Mouse (Mus musculus) intestine, embryonic 15.5 days (tissue): ENCODE data around the gene Tab1. TPM values are rescaled to one million over a fixed set of nuclear protein-coding genes. Genes with fewer than 3 reads are reported as not detected.
A peak's percentile ranks its signal among the peaks of the same experiment; 100 is the strongest.

Experiments used
- ATAC-seq: fragments of 200-750 bp; cut with Nextera tagmentation; 2 replicates; pipeline ENCODE4 v1.8.0; 2017; ENCODE audit warnings: moderate TSS enrichment, moderate library complexity
- H3K27ac ChIP-seq: fragments of 300-500 bp; sonication (generic); 2 replicates; pipeline ENCODE4 v1.5.1; 2015; ENCODE audit warnings: mild to moderate bottlenecking, inconsistent platforms
- H3K27me3 ChIP-seq: fragments of 300-500 bp; sonication (generic); replicated peaks from 2 replicates; pipeline ENCODE4 v1.6.1; 2015; ENCODE audit warnings: inconsistent platforms
- H3K36me3 ChIP-seq: fragments of 300-500 bp; sonication (generic); 2 replicates; pipeline ENCODE4 v1.6.1; 2015; ENCODE audit warnings: inconsistent platforms
- H3K4me1 ChIP-seq: fragments of 300-500 bp; sonication (generic); replicated peaks from 2 replicates; pipeline ENCODE4 v1.6.1; 2015; ENCODE audit warnings: inconsistent platforms
- H3K4me2 ChIP-seq: fragments of 300-500 bp; sonication (generic); replicated peaks from 2 replicates; pipeline ENCODE4 v1.6.1; 2015; ENCODE audit warnings: mild to moderate bottlenecking, inconsistent platforms
- H3K4me3 ChIP-seq: fragments of 300-500 bp; sonication (generic); replicated peaks from 2 replicates; pipeline ENCODE4 v1.5.1; 2015; ENCODE audit warnings: inconsistent platforms
- H3K9ac ChIP-seq: fragments of 300-500 bp; sonication (generic); 2 replicates; pipeline ENCODE4 v1.6.1; 2015; ENCODE audit warnings: inconsistent platforms
- H3K9me3 ChIP-seq: fragments of 300-500 bp; sonication (generic); 2 replicates; pipeline ENCODE4 v1.6.1; 2016; ENCODE audit warnings: inconsistent platforms
- WGBS: fragments of 180-500 bp; shearing (Covaris S2); methylation state at CpG from one replicate; pipeline ENCODE4 v1.1.7; 2015; 5-methylcytosine and 5-hydroxymethylcytosine counted together
- polyA plus RNA-seq: library from polyadenylated mRNA; unstranded; fragments of >200 nt; fragmentation: Nextera tagmentation; extraction: Ambion mirVana; gene quantifications from 2 replicates; pipeline ENCODE4 v1.2.1, GENCODE M21; 2015

Tab1 gene
- polyA plus RNA-seq, 1 experiment from 2014 or later = 29.0 TPM

- WGBS = 31% methylated on average over 8 of the region's 8 CpGs
- H3K27me3 ChIP-seq = no peaks in the 10 kb centered on the region
- peak overlapping the region; percentile 89 for H3K27ac ChIP-seq
- H3K4me3 ChIP-seq = no peak overlapping the region
- peaks cover 32% of the 10 kb centered on the region for H3K4me1 ChIP-seq
- peak overlapping the region; percentile 28; the same call in 1 of the 2 replicates for H3K9ac ChIP-seq
- H3K36me3 ChIP-seq = peaks cover 31% of the 10 kb centered on the region
- H3K9me3 ChIP-seq = no peaks in the 10 kb centered on the region
- H3K4me2 ChIP-seq = peak overlapping the region; percentile 38
- ATAC-seq = peak; percentile 93
Observed at GRCm38 (mm10) chr15:80159286-80159901, 26.5 kb downstream of the Tab1 start.

- peaks cover 28% of the 10 kb centered on the region for H3K36me3 ChIP-seq
- H3K4me2 ChIP-seq = peak overlapping the region; percentile 38; the same call in 1 of the 2 replicates
- peak overlapping the region; percentile 89 for H3K27ac ChIP-seq
- peak overlapping the region; percentile 28 for H3K9ac ChIP-seq
- WGBS = 85% methylated on average over 13 of the region's 13 CpGs
- H3K4me3 ChIP-seq = no peak overlapping the region
- H3K4me1 ChIP-seq = peaks cover 32% of the 10 kb centered on the region
- H3K9me3 ChIP-seq = no peaks in the 10 kb centered on the region
- no peaks in the 10 kb centered on the region for H3K27me3 ChIP-seq
- ATAC-seq = no peak
Observed at GRCm38 (mm10) chr15:80160223-80160622, 27.3 kb downstream of the Tab1 start.

GRCm38 (mm10) chr15:80160726-80161125 lies 27.8 kb downstream of the Tab1 start:
- H3K9me3 ChIP-seq = no peaks in the 10 kb centered on the region
- ATAC-seq = no peak
- peaks cover 23% of the 10 kb centered on the region for H3K36me3 ChIP-seq
- H3K4me2 ChIP-seq = no peak overlapping the region
- H3K27ac ChIP-seq = peak overlapping the region; percentile 89
- H3K4me3 ChIP-seq = no peak overlapping the region
- WGBS = 92% methylated on average over 4 of the region's 4 CpGs
- H3K9ac ChIP-seq = 0 out of 2 replicates have a peak overlapping the region, but pooled peaks have one; percentile 28
- no peaks in the 10 kb centered on the region for H3K27me3 ChIP-seq
- H3K4me1 ChIP-seq = peaks cover 32% of the 10 kb centered on the region

GRCm38 (mm10) chr15:80161199-80161598 lies 28.3 kb downstream of the Tab1 start:
- Histone ChIP-seq H3K27ac (peak overlapping the region; percentile 89; the same call in 1 of the 2 replicates), H3K9ac (no peak overlapping the region), H3K4me2 (no peak overlapping the region), H3K4me1 (peaks cover 32% of the 10 kb centered on the region), H3K36me3 (peaks cover 18% of the 10 kb centered on the region; the same call in 1 of the 2 replicates), H3K4me3 (no peak overlapping the region), H3K9me3 (no peaks in the 10 kb centered on the region), H3K27me3 (no peaks in the 10 kb centered on the region)
- ATAC-seq = no peak
- WGBS = 96% methylated on average over 3 of the region's 3 CpGs

GRCm38 (mm10) chr15:80162401-80162964 lies 29.6 kb downstream of the Tab1 start:
- ATAC-seq = no peak
- WGBS = 88% methylated on average over 4 of the region's 4 CpGs
- Histone ChIP-seq H3K4me3 (no peak overlapping the region), H3K27me3 (no peaks in the 10 kb centered on the region), H3K4me2 (no peak overlapping the region), H3K9ac (no peak overlapping the region), H3K9me3 (no peaks in the 10 kb centered on the region), H3K4me1 (peaks cover 32% of the 10 kb centered on the region), H3K36me3 (peaks cover 15% of the 10 kb centered on the region; the same call in 1 of the 2 replicates), H3K27ac (no peak overlapping the region)

- ATAC-seq = no peak
- no peak overlapping the region for H3K27ac ChIP-seq
- no peak overlapping the region for H3K4me3 ChIP-seq
- no peaks in the 10 kb centered on the region for H3K9me3 ChIP-seq
- WGBS = 85% methylated on average over 11 of the region's 11 CpGs
- peaks cover 29% of the 10 kb centered on the region for H3K4me1 ChIP-seq
- H3K36me3 ChIP-seq = peaks cover 10% of the 10 kb centered on the region; the same call in 1 of the 2 replicates
- no peak overlapping the region for H3K9ac ChIP-seq
- no peak overlapping the region for H3K4me2 ChIP-seq
- H3K27me3 ChIP-seq = no peaks in the 10 kb centered on the region
Observed at GRCm38 (mm10) chr15:80163274-80163673, 30.3 kb downstream of the Tab1 start.

GRCm38 (mm10) chr15:80163716-80164115 lies 30.8 kb downstream of the Tab1 start:
- Histone ChIP-seq H3K9me3 (no peaks in the 10 kb centered on the region), H3K27ac (no peak overlapping the region), H3K4me2 (no peak overlapping the region), H3K9ac (no peak overlapping the region), H3K4me1 (peaks cover 24% of the 10 kb centered on the region), H3K36me3 (peaks cover 6% of the 10 kb centered on the region; the same call in 1 of the 2 replicates), H3K4me3 (no peak overlapping the region), H3K27me3 (no peaks in the 10 kb centered on the region)
- ATAC-seq = no peak
- 85% methylated on average over 4 of the region's 4 CpGs for WGBS

- Histone ChIP-seq H3K4me2 (no peak overlapping the region), H3K36me3 (peaks cover under 1% of the 10 kb centered on the region; the same call in 1 of the 2 replicates), H3K9me3 (no peaks in the 10 kb centered on the region), H3K4me3 (no peak overlapping the region), H3K9ac (no peak overlapping the region), H3K27me3 (no peaks in the 10 kb centered on the region), H3K4me1 (peaks cover 9% of the 10 kb centered on the region), H3K27ac (no peak overlapping the region)
- ATAC-seq = no peak
- WGBS = 48% methylated on average over 5 of the region's 5 CpGs
Observed at GRCm38 (mm10) chr15:80165396-80165795, 32.5 kb downstream of the Tab1 start.

GRCm38 (mm10) chr15:80169484-80169883 lies 36.6 kb downstream of the Tab1 start:
- H3K4me1 ChIP-seq = peaks cover 15% of the 10 kb centered on the region
- ATAC-seq = no peak
- 79% methylated on average over 1 of the region's 1 CpGs for WGBS

GRCm38 (mm10) chr15:80170357-80170756 lies 37.4 kb downstream of the Tab1 start:
- no peak overlapping the region for H3K4me2 ChIP-seq
- H3K4me1 ChIP-seq = peaks cover 23% of the 10 kb centered on the region
- 0 out of 2 replicates have a peak overlapping the region, but pooled peaks have one; percentile 24 for H3K27ac ChIP-seq
- H3K9me3 ChIP-seq = no peaks in the 10 kb centered on the region
- no peak overlapping the region for H3K9ac ChIP-seq
- 32% methylated on average over 4 of the region's 4 CpGs for WGBS
- no peaks in the 10 kb centered on the region for H3K36me3 ChIP-seq
- H3K27me3 ChIP-seq = no peaks in the 10 kb centered on the region
- no peak for ATAC-seq
- H3K4me3 ChIP-seq = no peak overlapping the region

More at GRCm38 (mm10) chr15:80169484-80169883, 36.6 kb downstream of the Tab1 start:
- no peaks in the 10 kb centered on the region for H3K36me3 ChIP-seq
- H3K27me3 ChIP-seq = no peaks in the 10 kb centered on the region
- no peak overlapping the region for H3K27ac ChIP-seq
- no peak overlapping the region for H3K4me2 ChIP-seq
- H3K4me3 ChIP-seq = no peak overlapping the region
- H3K9me3 ChIP-seq = no peaks in the 10 kb centered on the region
- no peak overlapping the region for H3K9ac ChIP-seq

- Histone ChIP-seq H3K27me3 (no peaks in the 10 kb centered on the region), H3K9me3 (no peaks in the 10 kb centered on the region), H3K4me3 (no peak overlapping the region), H3K27ac (no peak overlapping the region), H3K9ac (no peak overlapping the region), H3K4me2 (peak overlapping the region; percentile 31; the same call in 1 of the 2 replicates), H3K36me3 (no peaks in the 10 kb centered on the region), H3K4me1 (peaks cover 23% of the 10 kb centered on the region)
- ATAC-seq = no peak
- WGBS = 12% methylated on average over 8 of the region's 8 CpGs
Observed at GRCm38 (mm10) chr15:80171286-80171685, 38.4 kb downstream of the Tab1 start.

GRCm38 (mm10) chr15:80171791-80172190 lies 38.9 kb downstream of the Tab1 start:
- Histone ChIP-seq H3K4me2 (peak overlapping the region; percentile 31; the same call in 1 of the 2 replicates), H3K9ac (no peak overlapping the region), H3K27me3 (no peaks in the 10 kb centered on the region), H3K27ac (no peak overlapping the region), H3K9me3 (no peaks in the 10 kb centered on the region), H3K4me3 (no peak overlapping the region), H3K4me1 (peaks cover 23% of the 10 kb centered on the region), H3K36me3 (no peaks in the 10 kb centered on the region)
- WGBS = 24% methylated on average over 6 of the region's 6 CpGs
- no peak for ATAC-seq
